Mouse (Mus musculus) cerebellum, postnatal 4 days (tissue): ENCODE results near the gene Polr2j.

ENCODE experiments used
- DNase-seq, 2 experiments: peaks; one replicate each; pipeline ENCODE4 v3.0.0; 2022; ENCODE audit warnings: low spot score in 2 of 2, mixed read lengths in 1 of 2

Polr2j gene

DNA sequence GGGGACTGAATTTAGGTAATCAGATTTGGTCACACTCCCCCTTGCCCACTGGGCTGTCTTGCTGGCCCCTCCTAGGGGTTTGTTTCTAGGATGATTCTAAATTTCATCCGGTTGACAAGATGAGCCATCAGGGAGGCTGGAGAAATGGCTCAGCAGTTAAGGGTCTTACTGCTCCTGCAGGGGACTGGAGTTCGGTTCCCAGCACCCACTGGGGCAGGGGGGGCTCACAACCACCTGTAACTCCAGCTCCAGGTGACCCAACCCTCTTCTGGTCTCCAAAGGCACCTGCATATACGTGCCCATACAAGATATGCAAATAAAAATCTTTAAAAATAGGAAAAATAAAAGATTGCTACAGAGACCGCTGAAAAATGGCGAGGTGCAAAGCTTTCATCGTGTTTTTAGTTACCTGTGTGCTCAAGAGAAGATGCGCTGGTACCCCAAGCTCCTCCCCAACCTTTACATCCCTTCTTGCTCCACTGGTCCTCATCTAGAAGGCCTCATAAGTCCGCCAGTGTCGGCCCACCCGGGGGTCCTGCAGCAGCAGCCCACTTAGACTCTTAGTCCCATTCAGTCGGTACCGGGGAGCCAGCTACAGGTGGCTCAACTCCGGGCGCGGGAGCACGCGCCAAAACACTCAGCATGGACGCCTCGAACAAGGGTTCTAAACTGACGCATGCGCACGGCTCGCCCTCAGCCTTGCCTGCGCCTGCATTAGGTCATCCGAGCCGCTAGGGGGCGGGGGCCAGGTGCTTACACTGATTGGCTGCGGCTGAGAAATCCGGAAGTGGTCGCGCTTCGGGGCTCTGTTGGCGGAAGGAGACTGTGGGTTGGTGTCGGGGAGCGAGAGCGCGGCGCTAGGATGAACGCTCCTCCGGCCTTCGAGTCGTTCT lies at the start of gene Polr2j:
Gene Polr2j (plus strand): TSS at position 741 of the 893 bp plus-strand sequence.
- peak; percentile 96 for DNase-seq

DNA sequence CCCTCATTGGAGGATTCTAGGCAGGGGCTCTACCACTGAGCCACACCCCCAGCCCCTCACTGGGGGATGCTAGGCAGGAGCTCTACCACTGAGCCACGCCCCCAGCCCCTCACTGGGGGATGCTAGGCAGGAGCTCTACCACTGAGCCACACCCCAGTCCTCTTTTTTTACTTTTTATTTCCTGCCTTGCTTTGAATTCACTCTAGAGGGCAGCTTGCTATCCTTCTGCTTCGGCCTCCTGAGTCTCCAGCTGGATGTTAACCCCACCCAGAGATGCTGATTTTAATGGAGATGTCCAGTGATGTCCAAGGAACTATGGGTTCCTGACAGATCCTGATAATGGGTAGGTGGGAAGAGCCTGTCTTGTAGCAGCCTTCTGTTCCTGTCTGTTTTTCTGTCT lies 47.0 kb upstream of the Polr2j start:
- no peak for DNase-seq

DNA sequence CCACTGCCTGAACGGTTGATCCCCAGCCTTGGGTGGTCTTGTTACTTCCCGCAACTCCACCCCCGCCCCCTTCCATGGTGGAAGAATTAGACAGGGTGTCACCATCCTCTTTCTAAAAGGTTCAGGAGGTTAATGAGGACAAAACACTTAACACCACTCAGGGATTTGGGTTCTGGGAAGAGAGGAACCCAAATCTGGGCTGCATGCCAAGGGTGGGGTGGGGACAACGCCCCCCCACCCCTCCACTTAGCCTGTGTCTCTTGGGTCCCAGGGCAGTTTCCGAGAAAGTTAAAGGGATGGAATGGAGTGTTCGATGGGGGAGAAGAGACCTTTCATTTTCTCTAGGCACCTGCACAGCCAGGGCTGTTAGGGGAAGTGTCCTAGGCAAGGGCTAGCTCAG lies 43.4 kb upstream of the Polr2j start:
- no peak for DNase-seq

- no peak for DNase-seq
Observed at GRCm38 (mm10) chr5:136073526-136073925, 42.9 kb upstream of the Polr2j start.

GRCm38 (mm10) chr5:136075076-136075475 lies 41.4 kb upstream of the Polr2j start:
- DNase-seq, result no peak

DNA sequence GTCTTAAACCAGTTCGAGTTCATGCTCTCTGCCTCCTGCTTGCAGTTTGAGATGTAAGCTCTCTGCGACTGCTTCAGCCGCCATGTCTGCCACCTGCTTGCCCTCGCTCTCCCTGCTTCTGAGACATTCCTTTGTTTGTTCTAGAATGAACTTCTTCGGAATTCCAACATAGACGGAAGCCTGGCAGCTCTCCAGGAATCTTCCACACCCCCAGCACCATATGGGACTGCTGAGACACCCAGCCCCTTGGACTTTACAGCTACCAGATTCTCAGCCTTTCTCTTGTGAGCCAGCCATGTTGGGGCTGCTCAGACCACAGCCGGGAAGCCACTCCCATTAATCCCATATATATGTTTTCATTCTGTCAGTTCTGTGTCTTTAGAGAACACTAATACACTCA lies 40.1 kb upstream of the Polr2j start:
- no peak for DNase-seq

DNA sequence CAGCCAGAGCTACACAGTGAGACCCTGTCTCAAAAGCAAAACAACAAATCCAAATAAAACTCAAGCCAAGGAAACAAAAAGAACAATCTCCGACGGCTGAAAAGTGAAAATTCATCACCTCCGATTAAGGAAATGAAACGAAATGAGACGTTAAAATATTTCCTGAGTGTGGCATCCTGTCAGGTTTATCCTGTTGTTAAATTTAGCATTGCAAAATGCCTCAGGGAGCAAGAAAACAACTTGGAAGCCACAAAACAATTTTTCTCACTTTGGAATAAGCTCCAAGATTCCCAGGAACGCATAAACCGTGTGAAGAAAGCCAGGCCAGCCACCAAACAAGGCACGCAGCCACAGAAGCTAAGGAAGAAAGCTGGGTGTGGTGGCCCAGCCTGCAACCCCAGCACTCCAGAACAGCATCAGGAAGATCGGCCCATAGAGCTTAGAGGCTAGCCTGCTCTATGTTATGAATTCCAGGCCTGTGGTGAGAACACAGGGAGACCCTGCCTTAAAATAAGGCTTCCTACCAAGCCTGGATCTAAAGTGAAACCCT lies 39.4 kb upstream of the Polr2j start:
- no peak for DNase-seq

DNA sequence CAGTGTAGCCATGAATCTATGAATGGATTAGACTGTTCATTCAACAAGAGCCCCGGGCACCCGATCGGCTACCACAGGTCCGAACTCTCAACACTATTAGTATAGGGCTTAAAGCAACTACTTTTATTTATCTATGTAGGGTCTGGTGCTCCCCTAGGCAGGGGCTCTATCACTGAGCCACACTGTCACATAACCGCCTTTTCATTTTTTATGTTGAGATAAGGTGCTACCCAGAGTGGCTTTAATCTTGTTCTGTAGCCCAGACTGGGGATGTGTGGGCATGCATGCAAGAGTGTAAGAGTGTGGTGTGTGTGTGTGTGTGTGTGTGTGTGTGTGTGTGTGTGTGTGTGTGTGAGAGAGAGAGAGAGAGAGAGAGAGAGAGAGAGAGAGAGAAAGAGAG lies 38.3 kb upstream of the Polr2j start:
- no peak for DNase-seq

DNA sequence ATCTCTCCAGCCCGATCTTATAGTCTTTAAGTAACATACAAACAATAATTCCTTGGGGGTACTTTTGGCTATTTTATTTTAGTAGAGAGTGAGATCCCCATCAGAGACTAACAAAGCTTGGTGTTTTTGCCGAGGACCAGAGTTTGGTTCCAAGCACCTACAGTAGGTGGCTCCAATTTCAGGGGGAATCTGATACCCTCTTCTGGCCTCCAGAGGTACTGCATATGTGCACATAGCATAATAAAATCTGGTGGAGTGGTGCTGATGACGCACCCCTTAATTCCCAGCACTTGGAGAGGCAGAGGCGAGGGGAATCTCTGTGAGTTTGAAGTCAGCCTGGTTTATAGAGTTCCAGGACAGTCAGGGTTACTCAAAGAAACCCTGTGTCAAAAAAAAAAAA lies 34.1 kb upstream of the Polr2j start:
- DNase-seq, result no peak

- DNase-seq, result peak; percentile 77 to 90
Observed at GRCm38 (mm10) chr5:136083669-136084107, 32.7 kb upstream of the Polr2j start, which contains the start of gene Rasa4. Gene Rasa4 (plus strand): TSS chr5:136083916.

DNA sequence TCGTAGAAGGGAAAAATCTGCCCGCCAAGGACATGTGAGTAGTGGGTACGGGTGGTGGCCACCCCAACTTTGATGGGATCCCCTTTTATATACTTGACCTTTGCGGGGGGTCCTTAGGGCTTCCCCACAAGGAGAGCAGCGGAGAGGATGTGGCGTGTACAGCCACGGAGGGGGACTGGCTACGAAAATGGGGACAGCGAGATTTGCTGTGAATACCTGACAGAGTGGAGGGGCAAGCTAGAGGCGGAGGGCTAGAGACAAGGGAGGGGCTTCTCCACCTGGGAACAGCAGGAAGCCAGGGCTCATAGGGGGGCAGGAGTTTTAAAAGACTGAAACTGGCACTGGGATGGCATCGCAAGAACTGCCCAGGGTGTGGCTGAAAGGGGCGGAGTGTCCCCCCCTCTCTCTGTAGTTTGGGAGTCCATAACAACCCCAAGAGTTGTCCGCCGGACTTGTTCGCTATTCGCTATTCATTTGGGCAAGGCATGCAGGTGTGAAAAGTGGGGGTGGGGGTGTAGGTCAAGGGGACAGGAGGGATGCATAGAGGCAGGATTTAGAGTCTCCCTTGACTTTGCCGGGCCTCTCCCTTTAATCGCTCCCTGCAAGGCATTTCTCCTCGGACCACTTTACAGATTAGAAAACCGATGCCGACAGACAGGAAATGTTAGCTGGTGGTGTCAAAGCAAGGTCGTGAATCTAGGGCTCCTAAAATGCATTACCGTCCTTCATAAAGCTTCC lies 32.1 kb upstream of the Polr2j start:
- DNase-seq, result no peak

DNA sequence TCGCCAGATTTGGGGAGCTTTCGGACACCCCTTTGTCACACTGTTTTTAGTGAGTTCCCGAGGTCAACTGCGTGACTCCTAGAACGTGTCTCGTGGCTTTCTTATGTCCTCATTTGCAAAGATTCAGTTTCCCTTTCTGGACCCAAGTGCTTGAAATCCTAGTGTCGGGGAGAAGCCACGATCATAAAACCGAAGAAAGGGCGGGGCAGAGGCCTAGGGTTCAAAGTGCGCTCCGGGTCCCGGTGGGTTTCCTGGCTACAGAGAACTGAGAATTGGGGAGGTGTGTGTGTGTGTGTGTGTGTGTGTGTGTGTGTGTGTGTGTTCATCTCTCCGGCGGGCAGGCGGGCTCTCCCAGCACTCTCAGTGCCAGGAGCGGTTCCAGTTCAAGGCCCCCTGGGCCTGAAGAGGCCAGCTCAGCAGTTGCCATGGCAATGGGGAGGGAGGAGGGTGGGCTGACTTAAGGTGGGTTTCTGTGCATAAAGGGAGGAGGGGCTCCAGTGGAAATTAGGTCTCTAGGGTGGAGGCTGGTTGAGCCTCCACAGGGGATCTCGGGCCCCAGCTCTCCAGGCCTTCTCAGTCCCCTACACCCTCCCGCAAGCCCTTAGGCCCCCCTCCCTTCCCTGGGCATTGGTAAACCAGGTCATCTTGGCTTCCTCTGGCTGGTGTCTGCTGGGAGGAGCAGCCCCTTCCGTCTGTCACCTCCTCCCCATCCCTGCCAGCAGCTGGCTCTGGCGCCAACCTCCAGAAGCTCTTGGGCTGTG lies 31.4 kb upstream of the Polr2j start:
- peak in 1 of 2 experiments; percentile 38 for DNase-seq

GRCm38 (mm10) chr5:136086290-136086689 lies 30.1 kb upstream of the Polr2j start:
- no peak for DNase-seq

DNA sequence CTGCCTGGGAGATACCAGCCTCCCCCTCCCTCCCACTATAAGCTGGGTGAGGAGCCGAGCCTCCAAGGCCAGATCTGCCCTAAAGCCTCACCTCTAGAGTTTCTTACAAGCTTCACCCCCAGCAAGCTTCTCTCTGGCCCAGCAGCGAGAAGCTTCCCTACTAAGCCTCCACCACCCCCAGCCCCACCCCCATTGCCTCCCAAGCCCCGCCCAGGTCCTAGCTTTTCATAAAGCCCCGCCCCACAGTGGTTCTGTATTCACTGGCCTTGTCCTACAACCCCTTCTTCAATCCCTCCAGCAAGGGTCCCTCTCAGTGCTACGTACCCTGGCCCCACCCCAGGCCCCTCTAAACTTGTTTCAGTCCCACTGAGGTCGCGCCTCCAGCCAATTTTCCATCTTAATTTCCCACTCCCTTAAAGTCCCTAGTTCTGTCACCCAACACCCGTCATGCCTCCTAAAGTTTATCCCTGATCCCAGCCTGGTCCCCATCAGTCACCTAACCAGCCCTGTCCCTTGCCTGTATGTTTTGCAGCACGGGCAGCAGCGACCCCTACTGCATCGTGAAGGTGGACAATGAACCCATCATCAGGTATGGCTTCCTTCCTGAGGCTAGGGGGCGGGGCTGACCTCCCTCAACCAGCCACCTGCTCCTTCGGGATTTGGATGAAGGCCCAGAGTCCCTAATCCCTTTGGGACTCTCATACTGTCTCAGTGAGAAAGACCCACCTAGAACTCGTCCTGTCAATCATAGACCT lies 27.4 kb upstream of the Polr2j start:
- DNase-seq, result no peak

DNA sequence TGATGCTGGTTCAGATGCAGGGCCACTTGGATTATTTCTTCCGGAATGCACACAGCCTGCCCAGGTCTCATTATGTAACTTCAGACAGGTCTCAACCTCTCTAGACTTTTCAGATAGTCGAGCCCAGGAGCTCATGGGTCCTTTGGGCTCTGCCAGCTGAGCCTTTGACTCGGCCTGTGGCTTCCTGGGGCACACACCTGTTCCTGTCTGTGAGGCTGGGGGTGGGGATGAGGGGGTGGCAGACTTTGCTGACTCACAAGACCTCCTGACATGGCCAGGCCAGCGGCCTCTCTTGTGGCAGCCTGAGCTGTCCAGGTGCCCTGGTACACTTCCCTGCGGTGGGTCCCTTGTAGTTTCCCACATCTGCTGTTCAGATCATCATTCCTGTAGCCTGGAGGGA lies 24.5 kb upstream of the Polr2j start:
- DNase-seq, result no peak

GRCm38 (mm10) chr5:136094249-136095010 lies 22.0 kb upstream of the Polr2j start:
- DNase-seq, result no peak

GRCm38 (mm10) chr5:136095089-136095488 lies 21.3 kb upstream of the Polr2j start:
- no peak for DNase-seq

- DNase-seq, result no peak
Observed at GRCm38 (mm10) chr5:136098536-136098935, 17.9 kb upstream of the Polr2j start.

GRCm38 (mm10) chr5:136102099-136102820 lies 14.2 kb upstream of the Polr2j start:
- DNase-seq, result peak; percentile 48 to 77

DNA sequence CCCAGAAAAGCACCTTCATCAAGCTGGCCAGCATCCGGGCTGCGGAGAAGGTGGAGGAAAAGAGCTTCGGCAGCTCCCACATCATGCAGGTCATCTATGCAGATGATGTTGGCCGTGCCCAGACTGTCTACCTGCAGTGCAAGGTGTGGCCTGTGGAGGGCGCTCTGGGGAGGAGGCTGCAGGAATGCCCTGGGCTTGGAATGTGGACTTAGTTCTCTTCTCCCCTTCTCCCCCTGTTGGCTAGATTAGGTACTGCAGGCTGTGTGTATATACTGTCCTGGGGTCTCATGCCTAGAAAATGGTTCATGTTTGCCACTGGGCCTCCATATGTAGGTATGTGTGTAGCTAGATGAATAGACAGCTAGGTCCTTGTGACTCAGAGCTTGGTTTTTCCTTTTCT lies 11.9 kb upstream of the Polr2j start:
- peak in 1 of 2 experiments; percentile 47 for DNase-seq
